Mouse (Mus musculus) adrenal gland, postnatal 36 days (tissue): ENCODE measurements at regions not wholly inside any gene's neighbourhood (a gene's known extent, or its start where the extent isn't known, plus 50 kb on each side); places are given as distances from the start of the nearest gene placed in this dataset.

Experiments
- DNase-seq, 2 experiments: peaks; one replicate each; pipeline ENCODE4 v3.0.0; 2021; ENCODE audit warnings: mixed read lengths in 1 of 2

GRCm38 (mm10) chr16:93189875-93190274 lies 363.9 kb upstream of the Runx1 start:
- DNase-seq: no peak

DNA sequence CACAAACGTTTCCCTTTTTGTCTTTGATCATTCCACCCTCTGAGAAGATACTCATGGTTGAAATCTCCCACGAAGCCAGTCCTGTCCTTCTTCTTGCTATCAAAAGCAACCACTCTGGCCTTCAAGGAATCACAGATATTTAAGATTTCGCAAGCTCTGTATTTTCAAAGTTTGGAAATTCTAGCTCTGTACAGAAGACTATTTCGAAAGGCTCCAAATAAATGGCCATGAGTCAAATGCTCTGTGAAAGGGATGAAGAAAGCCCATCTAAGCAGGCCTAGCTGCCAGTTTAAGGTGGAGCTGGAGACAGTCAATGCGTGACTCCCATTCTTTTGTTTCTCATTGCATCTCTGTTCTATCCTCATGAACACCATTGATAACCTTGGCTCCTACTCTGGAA lies 363.5 kb upstream of the Runx1 start:
- DNase-seq: no peak

GRCm38 (mm10) chr16:93186554-93186953 lies 360.6 kb upstream of the Runx1 start:
- DNase-seq: peak; percentile 15 to 36

DNA sequence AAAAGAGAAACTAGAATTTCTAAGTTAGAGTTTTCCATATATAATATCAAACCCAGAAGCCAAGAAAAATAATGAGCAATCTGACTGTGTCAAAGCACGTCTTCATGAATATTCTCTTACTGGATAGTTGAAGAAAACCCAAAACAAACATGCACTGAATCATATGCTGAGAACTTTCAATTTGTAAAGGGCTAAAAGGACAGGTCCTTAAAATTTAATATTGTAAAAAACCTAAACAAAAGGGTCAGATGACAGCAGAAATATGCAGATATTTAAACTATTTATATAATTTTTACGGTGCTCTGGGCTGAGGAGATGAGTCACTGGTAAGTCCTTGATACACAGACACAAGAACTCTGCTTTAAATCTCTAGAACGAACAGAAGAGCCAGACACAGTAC lies 356.7 kb upstream of the Runx1 start:
- no peak for DNase-seq

GRCm38 (mm10) chr16:93181497-93181896 lies 355.5 kb upstream of the Runx1 start:
- DNase-seq: no peak

- DNase-seq: no peak
Measured at GRCm38 (mm10) chr16:93180213-93180612, 354.3 kb upstream of the Runx1 start.

DNA sequence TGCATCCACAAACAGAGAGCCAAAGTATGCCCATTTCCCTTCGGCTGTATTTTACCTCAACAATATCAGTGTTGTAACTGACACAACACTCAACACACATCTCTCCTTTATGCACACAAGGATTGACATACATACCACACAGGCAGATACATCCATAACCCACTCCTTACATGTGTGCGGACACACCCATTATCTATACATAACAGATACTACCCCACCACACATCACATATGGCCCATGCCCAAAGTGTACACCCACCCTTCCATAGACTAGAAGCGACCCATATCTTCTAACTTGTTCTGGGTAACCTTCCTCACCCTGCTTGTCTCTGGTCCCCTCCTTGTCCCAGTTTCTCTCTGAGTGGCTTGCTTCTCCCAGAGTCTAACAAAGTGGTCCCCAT lies 340.7 kb upstream of the Runx1 start:
- no peak for DNase-seq

DNA sequence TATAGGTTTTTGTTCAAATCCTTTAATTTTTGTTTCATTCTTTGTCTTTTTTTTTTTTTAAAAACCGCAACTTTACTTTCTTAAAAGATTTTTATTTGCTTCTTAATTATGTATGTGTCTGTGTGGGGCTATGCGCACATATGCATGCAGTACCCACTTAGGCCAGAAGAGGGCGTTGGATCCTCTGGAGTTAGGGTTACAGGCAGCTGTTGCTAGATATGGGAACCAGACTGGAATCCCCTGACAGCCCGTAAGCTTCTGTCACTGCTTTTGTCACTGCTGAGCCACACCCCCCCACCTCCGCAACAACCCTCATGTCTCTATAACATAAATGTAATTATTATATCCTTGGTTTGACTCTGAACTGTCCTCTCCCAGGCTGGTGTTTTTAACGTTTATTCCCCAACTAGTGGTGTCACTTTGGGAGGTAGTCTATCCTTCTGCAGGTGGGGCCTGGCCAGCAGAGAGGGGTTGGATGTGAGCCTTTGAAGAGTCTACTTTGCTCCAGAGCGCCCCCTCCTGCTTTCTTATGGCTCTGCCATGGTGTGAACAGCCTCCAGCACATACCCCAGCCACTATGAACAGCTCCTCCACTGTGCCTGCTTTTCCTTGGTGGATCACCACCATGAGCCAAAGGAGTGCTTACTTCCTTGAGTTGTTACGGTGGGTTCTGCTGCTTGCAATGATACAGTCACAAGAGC lies 332.7 kb upstream of the Runx1 start:
- DNase-seq: no peak

GRCm38 (mm10) chr16:93153545-93154329 lies 327.8 kb upstream of the Runx1 start:
- DNase-seq: no peak

DNA sequence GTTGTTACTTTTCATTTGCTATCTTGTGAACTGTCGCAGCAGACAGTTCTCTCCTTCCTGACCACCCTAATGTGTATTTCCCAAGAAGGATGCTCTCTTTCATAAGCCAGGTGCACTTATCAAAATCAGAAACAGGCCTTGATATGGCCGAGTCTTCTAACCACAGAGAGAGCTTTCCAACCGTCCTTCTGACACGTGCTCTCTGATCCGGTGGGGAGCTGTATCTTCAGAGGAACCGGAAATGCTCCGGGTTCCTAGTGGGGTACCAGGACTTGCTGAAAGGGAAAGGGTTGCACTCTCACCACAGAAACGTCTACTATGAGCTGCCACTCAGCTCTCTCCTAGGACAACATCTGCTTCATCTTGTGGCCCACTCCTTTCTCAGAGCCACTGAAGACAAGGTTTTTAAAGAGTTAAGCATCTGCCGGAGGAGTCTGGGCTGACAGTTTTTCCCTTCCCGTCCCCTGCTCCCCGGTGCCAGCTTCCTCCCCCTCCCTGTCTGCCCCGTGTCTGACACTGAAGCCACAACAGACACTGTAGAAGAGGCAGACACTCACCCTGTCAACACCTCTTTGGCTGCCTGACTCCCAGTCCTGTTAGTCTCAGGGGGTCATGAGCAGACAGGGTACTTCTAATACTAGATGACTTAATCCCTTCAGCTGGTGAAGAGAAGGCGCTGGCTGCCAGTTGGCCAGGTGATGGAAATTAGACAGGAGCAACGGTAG lies 327.0 kb upstream of the Runx1 start:
- no peak for DNase-seq

DNA sequence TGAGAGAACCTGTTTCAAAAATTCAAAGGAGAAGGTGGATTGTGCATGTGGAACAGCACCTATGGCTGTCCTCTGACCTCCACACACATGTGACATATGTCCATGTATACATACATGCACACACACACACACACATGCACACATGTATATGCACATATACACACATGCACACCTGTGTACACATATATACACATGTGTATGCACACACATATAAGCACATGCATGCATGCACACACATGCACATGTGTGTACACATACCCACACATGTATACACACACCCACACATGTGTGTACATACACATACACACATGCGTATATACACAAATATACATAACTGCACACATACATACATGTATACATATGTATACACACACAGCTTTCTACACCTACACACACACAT lies 326.1 kb upstream of the Runx1 start:
- no peak for DNase-seq

DNA sequence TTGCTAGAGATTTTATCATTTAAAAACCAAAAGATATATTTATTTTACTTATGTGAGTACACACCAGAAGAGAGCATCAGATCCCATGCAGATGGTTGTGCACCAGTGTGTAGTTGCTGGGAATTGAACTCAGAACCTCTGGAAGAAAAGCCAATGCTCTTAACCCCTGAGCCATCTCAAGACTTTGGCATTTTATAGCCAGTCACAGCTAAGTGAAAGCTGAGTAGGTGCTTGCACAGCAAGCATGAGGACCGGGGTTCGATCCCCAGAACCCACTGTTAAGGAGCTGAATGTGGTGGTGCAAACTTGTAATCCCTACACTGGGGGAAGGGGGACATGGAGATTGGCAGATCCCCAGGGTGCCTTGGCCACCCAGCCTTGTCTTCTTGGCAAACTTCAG lies 325.7 kb upstream of the Runx1 start:
- DNase-seq: no peak

GRCm38 (mm10) chr16:93150451-93150850 lies 324.5 kb upstream of the Runx1 start:
- peak; percentile 36 to 56 for DNase-seq

DNA sequence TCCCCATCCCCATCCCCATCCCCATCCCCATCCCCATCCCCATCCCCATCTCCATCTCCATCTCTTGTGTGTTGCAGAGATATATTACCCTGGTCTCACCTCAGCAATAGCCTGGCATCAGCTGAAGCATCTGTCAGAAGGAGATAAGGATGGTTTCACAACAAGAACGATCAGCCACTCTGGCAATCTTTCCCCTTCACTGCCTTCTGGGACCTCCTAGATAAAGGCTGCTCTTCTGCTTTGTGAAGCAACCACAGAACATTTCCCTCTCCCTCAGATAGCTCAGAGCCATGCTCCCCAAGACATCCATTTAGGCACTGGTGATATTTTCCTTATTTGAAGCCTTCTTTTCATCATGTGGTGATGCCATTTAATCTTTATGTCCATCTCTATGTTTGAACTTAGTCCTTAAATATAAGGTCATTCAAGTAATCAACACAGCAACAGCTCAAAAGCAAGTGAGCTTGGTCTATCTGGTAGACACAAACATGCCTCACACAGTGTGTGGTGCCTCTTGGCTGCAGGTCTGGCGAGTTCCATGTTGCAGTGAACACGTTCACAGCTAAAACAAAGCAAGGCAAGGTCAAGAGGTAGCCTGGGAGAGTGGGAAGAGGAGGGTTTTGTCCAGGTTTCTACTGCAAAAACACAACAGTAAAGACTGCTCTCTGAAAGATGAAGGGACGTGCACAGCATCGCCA lies 321.7 kb upstream of the Runx1 start:
- no peak for DNase-seq

GRCm38 (mm10) chr16:93146812-93147211 lies 320.9 kb upstream of the Runx1 start:
- no peak for DNase-seq

DNA sequence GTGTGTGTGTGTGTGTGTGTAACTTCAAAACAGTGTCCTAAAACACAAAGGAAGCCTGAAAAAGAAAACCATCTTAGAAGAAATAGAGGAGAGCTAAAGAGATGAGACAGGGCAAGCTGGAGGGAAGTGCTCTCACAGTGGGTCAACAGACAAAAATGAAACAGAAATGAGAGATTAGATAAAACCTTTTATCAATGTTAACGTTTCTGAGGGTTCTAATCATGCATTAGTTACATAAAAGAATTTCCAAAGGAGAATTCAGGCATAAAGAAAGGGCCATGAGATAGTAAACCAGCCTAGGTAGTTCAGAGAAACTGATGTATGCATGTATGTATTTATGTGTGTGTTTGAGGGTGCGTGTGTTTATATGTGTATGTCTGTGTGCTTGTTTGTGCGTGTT lies 319.7 kb upstream of the Runx1 start:
- DNase-seq: no peak

GRCm38 (mm10) chr16:93144033-93144432 lies 318.1 kb upstream of the Runx1 start:
- DNase-seq: no peak

DNA sequence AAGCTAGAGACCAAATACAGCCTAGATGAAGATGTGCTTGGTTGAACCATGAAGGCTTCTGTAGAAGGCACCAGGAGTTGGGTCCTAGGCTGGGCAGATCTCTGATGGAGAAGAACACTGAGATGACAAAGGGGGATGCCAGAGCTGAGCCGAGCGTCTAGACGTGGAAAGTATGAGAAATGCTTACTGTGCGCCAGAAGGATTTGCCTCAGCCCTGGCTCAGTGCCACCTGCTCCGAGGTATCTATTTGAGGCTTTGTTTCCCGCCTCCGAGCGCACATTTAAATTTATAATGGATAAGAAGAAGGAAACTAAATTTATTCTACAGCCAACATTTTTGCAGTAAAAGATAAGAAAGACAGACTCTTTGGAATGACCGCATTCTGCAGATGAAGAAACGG lies 317.2 kb upstream of the Runx1 start:
- no peak for DNase-seq

DNA sequence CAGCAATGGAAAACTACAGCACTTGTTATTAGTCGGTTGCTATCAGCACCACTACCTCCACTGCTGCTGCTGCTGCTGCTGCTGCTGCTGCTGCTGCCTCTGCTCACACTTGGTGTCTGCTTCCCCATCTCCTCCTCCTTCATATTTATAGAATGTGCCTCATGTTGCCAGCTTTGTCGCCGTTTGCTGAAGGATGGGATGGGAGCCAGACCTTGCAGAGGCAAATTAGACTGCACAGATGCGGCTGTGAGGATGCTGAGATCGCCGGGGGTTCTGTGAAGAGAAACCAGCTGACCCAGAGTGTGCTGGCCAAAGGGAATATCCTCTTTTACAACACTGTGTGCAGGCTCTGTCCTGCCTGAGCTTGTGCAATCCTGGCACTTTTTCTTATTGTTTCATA lies 316.0 kb upstream of the Runx1 start:
- no peak for DNase-seq

GRCm38 (mm10) chr16:93140535-93141110 lies 314.7 kb upstream of the Runx1 start:
- no peak for DNase-seq

GRCm38 (mm10) chr16:93137249-93137648 lies 311.3 kb upstream of the Runx1 start:
- peak in 1 of 2 experiments; percentile 12 for DNase-seq

DNA sequence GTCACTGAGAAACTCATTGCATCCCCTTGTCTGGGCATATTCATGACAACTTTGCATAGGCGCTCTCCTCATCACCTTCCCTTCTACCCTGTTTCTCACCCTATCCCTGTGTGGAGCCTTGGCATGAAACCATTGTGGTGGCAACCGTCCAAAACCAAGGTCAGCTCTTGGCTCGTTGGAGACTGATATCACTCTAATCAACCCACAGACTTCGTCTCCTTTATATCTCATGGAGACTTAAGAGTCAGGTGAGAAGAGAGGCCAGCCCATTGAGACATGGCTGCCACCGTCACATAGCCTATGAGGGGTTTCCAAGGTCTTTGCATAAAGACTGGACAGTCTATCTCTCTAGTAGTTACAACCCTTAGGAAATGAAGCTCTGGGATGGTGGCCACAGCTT lies 305.5 kb upstream of the Runx1 start:
- DNase-seq: peak in 1 of 2 experiments; percentile 28
